Mouse (Mus musculus) brain, embryonic 18.5 days (tissue): Measurements from ENCODE around the gene Sec22c.

Experiments used
- DNase-seq: peaks from one replicate; pipeline ENCODE4 v3.0.0-alpha.2; 2012; ENCODE audit warnings: low read depth, low spot score

Sec22c gene

DNA sequence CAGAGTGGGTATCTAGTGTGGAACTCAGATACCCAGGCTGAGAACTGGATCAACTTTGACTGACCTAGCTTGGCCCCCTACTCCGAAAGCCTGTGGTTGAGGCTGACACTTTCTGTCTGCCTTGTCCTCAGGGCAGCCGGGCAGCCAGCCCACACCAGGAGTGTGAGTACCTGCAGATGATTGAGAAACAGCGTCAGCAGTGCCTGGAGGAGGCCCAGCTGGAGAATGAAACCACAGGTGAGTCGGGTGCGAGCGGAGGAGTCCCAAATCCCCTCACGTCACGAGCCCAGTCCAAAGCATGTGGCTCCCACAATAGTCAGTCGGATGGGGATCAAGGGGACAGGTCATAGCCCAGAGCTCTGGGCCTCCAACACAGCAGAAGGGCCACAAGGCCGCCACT is 51.6 kb downstream of the Sec22c start:
- no peak for DNase-seq

DNA sequence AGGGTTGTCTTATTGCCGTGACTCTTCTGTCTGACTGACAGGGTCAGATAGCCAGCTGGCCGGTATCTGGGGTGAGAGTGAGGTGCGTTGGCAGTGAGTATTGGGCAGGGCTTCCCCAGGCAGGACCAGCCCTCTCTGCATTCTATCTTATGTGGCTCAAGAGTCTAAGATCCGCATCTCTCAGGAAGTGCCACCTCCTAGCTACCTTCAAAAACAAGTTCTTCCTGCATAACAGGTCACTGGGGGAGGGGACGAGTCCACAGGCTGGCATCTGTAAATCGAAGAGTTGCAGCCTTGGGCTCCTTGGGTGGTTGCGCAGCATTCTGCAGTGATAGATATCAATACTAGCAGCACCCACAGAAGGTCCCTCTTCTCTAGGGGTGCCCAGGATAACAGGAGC is 58.3 kb downstream of the Sec22c start:
- no peak for DNase-seq

DNA sequence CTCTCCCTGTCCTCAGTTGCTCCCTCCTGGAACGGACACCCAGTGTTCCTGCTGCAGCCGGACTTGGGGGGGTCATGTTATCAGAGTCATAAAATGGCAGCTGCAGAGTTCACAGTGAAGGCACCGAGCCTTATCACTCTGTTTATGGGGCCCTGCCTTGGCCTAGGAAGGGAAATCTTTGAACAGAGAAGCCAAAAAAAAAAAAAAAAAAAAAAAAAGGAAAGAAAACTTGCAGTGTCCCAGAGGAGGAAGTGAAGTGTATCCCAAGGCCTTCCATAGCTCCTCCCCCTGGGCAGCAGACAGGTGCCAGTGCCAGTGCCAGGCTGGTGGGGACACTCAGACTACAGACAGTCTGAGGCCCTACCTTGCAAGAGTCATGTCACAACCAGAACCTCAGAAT is 60.4 kb downstream of the Sec22c start:
- no peak for DNase-seq

DNA sequence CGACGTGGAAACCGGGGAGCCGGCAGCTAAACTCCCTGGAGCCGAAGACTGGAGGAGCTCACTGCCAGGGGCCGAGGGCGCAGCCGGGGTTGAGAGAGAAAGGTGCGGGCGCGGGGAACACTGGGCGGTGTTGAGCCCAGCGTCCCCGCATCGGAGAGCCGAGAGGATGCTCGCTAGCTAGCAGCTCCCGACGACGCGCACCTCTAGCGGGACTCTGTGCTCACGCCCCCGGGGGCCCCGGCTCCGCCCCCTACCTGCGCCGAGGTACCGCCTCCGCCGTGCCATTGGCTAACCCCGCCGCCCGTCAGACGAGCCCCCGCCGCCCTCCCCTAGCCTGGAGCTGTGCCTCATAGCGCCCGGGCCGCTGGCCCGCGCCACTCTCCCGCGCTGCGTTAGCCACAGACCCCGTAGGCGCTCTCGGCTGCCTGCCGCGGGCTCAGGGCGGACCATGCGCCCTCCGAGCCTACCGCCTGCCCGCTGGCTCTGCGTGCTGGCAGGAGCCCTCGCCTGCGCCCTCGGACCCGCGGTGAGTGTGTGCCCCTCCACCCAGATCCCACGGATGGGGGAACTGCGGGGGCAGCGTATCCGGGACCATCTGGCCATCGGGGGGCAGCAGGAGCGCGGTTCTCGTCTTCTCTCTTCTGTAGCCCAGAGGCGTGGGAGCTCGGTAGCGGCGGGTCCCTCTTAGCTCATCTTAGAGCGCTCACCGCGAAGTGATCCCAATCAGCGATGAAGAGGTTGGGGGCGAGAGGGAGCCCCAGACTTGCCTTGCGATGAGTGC is 62.7 kb downstream of the Sec22c start, which contains the start of gene Vipr1:
Vipr1 (plus strand) TSS at position 316 of the 781 bp plus-strand sequence.
- DNase-seq = no peak

DNA sequence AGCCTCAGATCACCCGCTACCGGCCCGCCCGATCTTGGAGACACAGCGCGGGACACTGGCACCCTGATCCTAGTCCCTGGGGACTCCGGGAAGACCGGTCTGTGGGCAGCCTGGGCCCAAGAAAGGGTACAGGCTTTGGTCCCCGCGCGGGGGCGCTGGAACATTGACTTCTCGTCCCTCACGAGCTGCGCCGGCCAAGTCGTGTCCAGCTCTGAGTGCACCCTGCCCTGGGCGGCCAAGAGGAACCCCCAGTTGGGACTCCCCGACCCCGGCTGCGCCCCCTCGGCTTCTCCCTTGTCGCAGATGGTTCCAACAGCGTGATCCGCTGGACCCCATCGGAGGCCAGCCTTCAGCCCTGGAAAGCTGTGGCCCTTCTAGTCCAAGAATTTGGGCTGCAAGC is 63.3 kb downstream of the Sec22c start, which contains the start of gene Lyzl4:
Lyzl4 (minus strand) TSS at position 96 of the 400 bp plus-strand sequence.
- no peak for DNase-seq

DNA sequence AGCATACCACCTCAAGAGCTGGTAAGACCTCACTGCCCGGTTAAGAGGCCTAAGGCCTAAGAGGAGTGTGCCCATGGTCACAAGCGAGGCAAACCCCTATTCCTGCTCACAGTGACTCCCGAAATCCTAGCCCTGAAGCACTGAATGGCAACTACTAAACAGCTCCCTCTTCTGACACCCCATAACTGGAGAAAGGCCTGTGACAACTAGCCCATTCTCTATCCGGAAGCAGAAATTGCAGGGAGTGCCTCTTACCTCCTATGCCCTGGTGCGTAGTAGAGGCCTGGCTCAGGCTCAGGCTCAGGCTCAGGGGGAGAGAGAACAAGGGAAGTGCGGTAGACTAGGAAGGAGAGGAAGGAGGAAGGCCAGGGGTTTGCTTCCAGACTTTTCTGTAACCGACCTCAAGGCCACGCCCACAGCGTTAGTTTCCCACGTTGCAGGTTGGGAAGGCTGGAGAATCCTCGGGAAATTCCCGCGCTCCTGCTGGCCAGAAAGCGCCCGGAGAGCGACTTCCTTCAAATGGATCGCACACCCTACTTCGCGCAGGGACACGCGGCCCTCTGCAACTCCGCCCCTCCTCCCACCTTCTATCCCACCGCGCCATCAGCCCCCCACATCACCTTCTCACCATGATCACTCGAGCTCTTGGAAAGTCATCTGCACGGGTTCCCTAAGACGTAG is 63.9 kb downstream of the Sec22c start:
- no peak for DNase-seq

DNA sequence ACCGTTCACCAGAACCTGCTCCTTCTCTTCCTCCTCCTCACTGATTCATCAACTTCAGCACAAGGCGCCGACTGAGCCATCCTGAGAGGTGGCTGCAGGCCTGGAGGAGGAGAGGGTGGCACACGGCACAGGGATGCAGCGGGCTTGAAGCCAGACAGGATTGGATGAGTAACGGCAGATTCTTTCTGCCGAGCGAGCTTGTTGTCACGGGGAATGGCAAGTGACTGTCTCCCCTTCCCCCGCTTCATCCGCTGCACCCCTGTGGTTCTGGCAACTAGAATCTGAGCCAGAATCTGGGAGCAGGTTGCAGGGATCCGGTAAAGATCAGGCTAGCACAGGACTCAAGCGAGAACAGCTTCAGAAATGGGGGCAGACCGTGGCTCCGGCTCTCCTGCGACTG is 65.5 kb downstream of the Sec22c start:
- DNase-seq = no peak

DNA sequence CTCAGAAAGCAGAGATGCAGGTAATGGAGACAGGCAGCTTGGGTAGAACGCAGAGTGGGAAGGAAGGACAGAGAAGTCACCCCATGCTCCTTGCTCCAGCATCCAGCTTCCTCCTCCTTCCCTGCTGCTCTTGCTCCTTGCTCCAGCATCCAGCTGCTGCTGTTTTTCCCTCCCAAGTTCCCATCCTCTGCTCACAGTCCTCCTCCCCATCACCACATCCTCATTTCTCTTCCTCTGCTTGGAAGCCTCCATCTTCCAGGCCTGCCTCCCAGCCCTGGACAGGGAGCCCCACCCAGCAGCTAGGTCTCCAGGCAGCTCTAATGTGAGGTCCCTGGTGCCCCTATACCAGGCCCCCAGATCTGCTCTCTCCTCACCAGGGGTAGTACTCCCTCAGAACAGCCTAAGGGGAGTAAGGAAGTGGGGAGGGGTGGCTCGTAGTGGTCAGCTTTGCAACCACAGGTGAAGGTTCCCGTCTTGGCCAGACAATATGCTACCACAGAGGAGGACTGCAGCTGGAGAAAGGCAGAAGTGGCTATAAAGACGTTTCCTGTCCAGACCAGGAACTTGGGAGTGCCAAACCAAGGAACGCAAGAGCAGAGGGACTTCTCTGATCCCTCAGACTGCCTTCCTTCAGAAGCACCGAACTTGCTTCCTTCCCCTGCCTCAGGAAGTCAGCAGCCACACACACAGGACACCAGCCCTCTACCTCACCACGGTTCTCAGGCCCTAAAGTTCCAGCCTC is 69.3 kb downstream of the Sec22c start:
- DNase-seq = no peak

DNA sequence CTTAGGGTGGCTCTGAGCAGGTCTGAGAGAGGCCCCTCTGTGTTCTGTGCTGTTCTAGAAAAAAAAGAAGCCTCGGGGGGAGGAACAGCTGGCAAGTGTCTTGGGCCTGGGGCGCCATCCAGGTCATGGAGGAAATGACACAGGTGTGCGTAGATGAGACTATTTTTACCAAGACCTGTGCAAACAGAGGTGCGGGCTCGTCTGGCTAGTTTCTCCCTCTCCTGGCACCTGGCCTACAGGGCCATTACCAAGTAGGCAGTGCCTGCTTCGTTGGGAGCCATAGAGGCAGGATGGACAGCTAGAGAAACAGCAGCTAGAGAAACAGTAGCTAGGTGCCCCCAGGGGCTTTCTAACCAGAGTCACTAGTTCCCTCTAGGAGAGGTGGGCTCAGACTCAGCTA is 72.0 kb downstream of the Sec22c start:
- no peak for DNase-seq

DNA sequence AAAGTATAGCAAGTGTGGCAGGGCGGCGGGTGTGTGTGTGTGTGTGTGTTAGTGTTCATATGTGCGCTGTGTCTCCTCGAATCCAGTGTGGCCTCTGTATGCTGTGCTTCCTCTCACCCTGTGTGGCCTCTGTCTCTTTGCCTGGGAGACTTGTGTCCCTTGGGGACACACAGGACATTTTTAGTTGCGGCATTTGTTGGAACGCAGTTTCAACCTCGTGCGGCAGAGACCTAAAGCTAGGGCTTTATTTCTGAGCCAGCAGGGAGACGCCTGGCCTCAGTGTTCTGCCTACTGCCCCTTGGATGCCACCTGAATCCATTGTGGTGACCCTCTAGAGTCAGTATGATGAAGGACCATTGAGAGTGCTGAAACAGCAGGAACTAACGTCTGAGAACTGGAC is 72.4 kb downstream of the Sec22c start:
- no peak for DNase-seq

DNA sequence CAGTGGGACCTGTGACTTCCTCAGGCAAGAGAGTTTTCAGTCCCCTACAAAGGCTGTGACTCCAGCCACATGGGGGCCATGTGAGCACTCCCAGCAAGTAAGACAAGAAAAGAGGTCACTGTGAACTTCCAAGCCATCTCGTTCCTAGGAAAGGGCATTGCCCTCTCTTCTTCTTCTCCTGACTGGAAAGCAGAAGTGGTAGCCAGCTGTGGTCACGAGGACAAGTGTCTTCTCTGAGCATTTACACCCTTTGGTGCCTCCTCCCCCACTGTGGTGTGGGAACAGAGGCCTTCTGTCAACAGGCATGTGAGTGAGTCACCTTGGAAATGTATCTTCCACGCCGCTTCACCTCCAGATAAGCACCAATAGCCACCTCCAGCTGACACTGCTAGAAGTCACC is 73.3 kb downstream of the Sec22c start:
- no peak for DNase-seq

DNA sequence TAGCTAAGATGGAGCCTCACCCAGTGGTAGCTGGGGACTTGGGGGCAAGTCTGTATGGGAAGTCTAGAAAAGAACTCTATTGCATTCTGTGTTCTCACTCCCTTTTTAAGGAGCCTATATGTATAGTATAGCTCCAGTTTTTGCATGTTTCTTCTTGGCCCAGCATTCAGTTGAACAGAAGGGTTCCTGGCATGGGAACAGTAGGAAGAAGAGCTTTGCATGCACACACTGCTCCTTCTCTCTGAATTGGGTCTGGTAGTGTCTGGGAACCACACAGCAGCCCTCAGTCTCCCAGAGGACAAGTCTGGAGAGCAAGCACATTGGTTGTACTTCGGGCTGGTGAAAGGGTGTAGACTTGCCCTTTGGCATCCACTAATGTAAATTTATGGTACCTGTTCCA is 74.7 kb downstream of the Sec22c start:
- DNase-seq = peak; percentile 14
